Mouse (Mus musculus): ENCODE data around the gene Ifitm1.

Ifitm1 gene

DNA sequence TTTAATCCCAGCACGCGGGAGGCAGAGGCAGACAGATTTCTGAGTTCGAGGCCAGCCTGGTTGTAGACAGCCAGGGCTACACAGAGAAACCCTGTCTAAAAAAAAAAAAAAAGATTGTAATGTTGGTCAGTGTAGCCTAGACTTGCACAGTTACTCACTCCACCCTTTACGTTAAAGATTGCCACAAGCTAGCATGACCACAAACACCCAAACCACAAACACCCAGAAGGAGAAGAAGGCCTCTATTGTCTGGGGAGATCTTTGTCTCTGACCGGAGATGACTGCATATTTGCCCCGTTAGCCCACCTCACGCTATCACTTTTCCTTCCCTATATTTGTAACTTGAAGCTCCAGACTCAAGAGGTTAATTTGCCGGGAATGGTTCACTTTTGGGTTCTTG, 14.7 kb downstream of the Ifitm1 start:
- DNase-seq (ENCODE audit: low spot score), result no peak

DNA sequence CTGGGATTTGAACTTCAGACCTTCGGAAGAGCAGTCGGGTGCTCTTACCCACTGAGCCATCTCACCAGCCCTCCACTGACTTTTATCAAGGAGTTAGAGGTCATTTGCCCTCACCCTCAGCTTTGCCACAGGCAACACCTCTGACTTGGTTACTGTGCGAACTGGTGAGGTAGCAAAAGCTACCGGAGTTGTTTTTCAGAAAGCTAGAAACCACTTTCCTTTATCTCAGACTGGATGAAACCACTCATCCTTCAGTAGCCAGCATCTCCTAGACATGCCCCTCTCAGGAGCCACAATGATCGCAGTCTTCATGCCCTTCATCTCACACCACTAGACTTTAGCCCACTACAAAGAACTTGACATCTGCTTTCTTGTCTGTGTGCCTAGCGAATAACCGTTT, 15.9 kb downstream of the Ifitm1 start:
- no peak for DNase-seq (ENCODE audit: low spot score)

DNA sequence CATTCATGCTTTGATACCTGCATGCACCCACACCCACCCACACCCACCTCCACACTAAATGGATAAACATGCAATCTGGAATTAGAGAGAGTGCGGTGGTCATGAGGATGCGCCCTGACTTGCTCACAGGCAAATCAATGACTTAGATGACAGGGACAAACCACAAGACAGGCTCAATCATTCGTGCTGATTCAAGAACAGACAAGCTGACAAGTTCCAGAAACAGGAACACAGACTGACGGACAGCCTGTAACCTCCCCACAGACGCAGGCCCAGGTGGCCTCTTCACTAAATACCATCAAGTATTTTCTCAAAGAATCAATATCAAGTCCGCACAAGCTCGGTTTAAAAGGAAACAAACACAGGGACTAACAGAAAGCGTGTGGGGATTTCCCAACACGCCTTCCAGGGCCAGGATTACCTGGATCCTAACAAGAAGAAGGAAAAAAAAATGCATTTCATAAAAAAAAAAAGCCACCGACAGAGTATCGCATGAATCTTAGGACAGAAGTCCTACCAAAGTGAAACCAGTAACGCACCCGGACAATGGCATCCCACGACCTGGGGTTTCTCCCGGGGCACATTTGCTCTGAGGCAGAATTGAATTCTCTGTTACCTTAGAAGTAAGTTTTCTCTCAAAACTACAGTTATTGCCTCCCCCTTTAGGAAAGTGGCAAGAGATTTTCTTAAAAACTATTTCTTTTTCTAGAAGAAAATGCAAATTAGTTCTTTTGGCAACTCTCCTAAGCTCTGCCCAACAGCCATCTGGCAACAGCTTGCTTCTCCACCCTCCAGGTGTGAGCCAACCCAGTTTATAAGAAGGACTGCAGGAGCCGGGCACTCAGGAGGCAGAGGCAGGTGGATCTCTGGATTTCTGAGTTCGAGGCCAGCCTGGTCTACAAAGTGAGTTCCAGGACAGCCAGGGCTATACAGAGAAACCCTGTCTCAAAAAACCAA, 20.4 kb downstream of the Ifitm1 start:
- no peak for DNase-seq (ENCODE audit: low spot score)

DNA sequence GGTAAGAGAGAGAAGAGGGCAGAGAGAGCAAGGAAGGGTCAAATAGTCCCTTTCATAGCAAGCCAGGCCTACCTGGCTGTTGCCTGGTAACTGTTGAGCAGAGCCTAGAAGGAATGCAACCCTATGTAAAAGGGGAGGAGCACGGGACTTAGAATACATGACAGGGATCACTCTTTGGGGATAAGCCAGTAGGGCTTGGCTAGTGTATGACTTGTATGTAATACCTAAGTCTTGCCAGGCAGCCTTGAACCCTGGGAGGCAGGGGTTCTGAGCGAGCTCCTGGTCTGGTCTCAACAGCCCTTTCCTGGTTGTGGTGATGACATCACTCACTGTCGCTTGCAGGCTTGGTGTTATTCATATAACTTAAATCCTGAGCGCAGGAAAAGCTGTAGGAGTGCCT, 22.0 kb downstream of the Ifitm1 start:
- no peak for DNase-seq (ENCODE audit: low spot score)

DNA sequence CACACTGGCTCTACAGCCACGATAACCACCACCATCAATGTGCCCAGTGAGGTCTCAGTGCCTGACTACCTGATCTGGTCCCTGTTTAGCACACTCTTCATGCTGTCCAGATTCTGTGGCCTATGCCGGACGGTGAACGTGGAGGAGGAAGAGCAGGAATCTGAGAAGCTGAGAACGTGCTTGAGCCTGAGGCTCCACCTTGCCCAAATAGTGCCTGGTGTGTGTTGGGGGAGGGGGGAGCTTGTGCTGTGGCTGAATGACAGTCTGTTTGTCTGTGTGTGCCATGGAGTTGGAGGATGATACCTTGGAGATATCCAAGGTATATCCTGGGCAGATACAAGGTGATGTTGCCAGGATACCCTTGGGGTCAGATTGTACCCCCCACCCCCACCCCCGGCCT, 23.2 kb downstream of the Ifitm1 start:
- no peak for DNase-seq (ENCODE audit: low spot score)

DNA sequence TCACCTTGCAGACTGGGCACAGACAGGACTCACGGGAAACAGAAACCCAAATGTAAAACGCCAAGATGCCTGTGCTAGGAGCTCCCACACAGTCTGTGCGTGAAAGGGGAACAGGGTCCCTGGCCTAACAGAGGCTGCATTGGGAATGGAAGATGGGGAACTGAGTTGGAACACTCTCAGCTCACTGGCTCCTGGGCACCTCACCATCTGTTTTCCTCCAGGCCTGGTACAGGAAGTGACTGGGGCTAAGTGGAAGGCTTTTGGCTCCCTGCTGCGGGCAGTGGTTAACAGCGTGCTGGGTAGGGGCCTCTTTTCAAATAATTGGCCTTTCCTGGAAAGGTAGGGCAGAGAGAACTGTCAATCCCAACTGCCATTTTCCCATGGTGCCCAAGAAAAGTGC, 23.6 kb downstream of the Ifitm1 start:
- DNase-seq (ENCODE audit: low spot score), result no peak

DNA sequence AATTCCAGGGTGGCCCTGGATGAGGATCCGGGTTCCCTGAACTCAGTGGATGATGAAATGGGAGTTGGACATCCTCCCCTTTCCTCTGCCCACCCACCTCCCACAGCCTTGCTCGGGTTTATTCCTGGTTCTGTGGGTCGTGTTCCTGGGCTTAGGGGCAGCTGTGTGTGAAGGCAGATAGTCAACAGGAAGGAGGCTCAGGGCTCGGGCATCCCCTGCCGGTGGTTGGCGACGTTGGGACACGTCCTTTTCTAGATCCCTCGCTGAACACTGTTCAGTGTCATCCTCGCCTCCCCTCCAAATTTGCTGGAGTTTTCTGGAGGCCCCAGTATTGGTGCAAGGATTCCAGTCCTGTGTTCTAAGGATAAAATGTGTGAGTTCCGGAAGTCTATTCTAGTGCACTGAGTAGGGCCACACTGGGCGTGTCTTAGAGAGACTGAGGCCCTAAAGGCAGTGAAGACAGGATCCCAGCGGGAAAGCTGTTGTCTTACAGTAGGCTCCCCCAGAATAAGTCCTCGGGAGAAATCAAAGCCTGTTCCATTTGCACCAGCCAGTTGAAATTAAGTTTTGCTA, 24.2 kb downstream of the Ifitm1 start:
- DNase-seq (ENCODE audit: low spot score), result no peak

DNA sequence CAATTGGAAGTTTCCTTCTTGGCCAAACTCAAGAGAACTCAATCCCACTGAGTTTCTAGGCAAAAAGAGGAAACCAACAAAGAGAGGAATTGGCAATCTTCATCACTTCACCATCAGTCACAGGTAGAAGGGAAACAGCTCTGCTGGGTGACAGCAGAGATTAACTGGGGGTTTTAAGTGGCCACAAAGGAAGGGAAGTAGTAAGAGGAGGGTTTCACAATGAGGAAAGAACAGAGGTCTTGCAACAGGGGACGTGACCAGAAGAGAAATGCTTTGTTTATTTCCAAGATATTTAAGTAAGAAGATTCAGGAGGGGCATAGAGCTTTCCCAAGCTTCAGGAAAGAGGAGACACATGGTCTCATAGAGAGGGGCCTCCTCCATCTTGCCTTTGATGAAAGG, 30.8 kb downstream of the Ifitm1 start:
- no peak for DNase-seq (ENCODE audit: low spot score)

DNA sequence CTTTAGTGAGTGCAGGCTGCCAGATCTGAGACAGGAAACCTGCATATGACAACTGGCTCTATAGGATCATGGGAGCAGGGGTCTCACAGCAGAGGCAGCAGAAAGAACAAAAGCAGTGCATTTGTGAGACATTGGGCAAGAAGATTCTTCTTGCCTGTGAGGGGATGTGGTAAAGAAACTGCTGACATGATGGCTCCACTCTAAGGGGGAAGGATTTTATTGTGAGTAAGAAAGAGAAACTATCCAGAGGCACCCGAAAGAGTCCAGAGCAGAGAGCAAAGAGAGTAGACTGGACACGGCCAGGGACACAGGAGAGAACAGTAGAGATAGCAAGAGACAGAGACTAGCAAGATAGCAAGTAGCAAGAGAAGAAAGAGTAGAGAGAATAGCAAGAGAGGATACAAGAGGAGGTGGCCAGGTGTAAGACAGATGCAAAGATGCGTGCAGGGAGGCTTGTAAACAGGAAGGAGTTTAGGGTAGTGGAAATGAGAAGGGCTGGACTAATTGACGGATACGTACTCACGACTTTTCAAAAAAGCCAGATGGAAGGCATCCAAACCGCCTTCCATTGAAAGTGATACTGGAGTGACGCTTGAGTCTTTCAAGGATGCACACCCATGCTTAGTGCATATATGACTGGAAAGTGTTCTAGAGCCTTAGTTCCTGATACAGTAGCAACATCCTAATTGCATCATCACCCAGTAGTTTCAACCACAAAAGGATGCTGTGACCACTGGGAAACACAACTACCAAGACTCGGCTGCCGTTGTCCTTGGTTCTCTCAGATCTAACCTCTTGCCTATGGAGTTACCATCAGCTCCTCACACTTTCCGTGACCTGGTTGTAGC, 32.1 kb downstream of the Ifitm1 start:
- no peak for DNase-seq (ENCODE audit: low spot score)

DNA sequence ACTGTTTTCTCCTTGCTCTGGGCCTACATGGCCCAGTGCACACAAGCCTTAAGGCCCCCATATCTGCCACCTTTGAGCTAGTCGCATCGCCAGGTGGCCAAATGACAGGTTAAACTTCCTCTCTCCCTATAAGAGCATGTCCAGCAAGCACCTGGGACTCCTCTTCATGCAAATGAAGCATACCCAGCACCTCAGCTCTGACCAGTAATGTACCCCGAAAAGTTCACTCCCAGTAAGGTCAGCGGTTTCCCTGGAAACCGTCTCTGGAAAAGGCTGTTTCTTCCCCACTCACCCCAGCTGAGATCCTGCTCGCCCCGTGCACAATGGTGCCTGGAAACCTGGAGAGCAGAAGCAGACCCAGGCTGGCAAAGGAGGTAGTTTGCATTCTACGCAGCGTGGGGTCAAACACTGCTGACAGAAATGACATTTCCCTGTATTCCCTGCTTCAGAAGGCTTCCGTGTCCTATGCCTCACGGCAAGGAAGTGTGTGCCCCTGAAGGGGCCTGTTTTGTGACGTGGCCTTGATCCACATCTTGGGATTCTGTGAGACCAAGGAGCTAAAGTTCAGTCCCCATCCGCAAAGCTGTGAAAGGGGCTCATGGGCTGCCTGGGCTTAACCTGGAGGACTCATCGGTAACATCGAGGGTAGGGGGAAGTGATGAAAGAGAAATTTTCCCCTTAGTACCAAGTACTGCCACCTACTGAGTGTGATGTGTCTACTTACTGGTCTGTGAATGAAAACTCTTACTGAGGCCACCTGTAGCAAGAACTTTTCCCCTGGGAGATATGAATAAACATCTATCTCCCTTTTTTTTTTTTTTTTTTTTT, 34.1 kb downstream of the Ifitm1 start:
- no peak for DNase-seq (ENCODE audit: low spot score)

DNA sequence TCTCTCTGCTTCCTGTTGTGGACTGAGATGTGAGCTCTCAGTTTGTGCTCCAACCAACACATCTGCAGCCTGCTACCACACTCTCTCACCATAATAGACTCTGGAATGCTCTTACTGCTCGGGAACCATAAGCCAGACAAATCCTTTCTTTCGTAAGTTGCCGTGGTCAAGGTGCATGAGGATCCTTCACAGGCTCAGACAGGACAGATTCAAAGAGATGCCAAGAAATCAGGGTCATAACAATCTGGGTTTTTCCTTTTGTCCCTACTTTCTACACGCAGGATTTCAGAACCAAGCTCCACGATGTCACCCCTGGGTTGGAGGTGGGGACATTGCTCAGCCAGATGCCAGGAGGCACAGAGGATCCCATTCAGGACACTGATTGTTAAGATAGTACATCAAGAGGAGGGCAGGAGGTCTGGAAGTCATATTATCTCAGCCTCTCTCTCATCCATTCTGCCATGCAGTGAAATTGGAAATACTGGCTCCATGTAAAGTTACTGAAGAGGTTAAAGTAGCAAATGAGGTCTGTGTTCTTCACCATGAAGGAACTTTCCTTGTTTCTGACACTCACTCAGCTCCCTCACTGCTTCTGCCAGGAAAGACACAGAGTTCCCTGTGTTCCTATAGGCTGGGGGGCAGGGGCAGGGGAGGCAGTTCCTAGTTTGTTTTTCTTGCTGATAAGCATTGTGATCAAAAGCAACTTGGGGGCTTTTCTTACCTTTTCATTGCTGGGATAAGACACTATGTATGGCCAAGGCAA, 36.4 kb downstream of the Ifitm1 start:
- no peak for DNase-seq (ENCODE audit: low spot score)

DNA sequence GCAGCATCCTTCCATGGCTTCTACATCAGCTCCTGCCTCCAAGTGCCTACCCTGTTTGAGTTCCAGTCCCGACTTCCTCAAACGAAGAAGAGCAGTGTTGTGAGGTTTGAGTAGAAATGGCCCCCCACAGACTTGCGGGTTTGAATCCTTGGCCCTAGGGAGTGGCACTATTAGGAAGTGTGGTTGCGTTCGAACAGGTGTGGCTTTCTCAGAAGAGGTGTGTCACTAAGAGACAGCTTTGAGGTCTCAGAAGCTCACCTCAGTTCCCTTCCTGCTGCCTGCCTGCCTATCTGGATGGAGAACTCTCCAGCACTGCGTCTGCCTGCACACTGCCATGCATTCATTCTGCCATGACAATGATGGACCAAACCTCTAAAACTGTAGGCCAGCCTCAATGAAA, 39.4 kb downstream of the Ifitm1 start:
- DNase-seq (ENCODE audit: low spot score), result no peak

DNA sequence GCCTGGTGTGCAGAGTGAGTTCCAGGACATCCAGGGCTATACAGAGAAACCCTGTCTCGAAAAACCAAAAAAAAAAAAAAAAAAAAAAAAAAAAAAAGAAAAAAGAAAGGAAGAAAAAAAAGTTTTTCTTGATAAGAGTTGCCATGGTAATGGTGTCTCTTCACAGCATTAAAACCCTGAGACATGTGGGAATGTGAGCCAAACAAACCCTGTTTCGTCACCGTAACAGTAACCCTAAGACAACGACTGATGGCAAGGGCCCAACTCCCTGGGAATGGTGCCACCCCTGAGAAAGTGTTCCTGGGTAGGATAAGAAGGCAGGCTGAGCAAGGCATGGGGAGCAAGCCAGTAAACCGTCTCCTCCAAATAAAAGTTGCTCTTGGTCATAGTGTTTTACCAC, 39.9 kb downstream of the Ifitm1 start:
- DNase-seq (ENCODE audit: low spot score), result peak; percentile 53

DNA sequence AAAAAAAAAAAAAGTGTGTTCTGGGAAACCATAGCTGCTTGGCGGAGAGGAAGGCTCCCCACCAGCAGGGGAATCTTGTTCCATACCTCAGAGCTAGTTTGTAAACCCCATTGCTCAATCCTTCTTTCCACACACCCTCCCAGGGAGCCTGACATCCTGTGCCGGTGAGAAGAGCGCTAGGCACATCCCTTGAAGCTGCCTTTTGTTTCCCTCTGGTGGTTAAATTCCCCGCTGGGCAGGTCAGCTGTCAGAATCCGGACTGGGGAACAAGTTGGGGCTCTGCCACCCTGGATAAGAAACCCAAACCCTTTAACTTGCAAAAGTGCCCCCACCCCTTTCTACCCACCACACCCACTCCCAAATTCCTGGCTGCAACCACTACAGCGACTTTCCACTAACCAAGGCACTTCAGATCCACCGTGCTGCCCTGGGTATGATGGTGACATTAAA, 41.3 kb downstream of the Ifitm1 start:
- DNase-seq (ENCODE audit: low spot score), result no peak

DNA sequence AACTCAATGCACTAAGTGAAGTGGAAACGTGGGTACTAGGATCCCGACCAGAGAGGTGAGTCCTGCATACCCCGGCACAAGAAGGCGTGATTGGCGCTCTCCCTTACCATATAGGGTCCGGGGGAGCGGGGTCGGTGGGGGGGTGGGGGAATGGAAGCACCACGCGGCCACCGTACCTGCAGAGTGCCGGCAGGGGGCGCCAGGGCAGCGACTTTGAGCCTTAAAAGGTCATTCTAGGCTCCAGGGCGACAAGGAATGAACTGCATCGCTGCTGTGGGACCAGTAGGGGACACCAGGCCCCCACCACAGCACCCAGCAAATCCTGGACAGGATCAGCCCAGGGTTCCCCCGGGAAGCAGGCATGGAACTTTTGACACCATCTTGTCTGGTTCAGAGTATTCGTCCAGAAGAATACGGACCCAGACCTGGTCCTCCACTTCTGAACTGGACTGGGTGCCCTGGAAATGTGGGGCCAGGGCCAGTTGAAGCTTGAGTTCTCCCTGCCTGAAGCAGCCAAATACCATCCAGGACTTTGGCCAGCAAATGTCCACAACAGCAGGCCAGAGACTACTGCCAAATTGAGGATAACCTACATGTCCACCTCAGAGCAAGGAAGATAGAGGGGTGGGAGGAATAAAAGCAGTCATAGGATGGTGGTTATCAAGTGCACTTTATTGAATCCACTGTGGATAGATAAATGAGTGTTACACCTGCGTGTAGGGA, 42.1 kb downstream of the Ifitm1 start:
- DNase-seq (ENCODE audit: low spot score), result peak; percentile 92

DNA sequence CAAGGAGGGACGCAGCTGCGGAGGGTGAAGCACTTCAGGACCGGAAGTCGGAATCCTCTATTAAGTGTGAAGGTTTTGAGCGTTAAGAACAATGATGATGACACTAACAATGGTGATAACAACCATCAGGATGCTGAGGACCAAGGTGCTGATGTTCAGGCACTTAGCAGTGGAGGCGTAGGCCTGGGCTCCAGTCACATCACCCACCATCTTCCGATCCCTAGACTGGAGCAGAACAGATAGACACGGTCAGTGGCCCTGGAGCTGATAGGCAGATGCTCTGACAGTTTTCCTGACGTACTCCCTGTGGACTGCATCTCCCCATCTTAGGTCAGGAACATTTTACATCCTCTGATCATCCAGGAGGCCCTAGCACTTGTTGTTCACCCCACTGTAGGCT, 42.6 kb downstream of the Ifitm1 start:
- DNase-seq (ENCODE audit: low spot score), result no peak

DNA sequence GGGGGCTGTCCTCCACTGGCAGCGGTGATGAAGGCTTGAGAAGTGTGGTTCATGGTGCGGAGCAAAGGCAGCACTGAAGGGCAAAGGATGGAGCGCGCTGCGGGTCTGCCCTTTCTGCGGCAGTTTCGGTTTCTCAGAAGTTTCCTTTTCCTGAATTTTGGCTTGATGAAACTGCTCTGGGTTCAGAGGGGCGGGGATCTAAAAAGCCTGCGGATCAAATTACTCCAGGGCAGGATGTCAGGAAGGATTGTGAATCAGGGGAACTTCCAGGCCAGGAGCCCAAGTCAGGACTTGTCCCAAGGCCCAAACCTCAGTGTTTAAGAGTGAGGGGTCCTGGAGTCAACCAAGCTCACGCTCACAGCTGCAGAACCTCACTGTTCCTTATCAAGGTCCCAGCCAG, 43.6 kb downstream of the Ifitm1 start, which contains the start of gene Ifitm3:
Gene Ifitm3 (minus strand): TSS at position 178 of the 400 bp plus-strand sequence.
- peak; percentile 52 for DNase-seq (ENCODE audit: low spot score)

DNA sequence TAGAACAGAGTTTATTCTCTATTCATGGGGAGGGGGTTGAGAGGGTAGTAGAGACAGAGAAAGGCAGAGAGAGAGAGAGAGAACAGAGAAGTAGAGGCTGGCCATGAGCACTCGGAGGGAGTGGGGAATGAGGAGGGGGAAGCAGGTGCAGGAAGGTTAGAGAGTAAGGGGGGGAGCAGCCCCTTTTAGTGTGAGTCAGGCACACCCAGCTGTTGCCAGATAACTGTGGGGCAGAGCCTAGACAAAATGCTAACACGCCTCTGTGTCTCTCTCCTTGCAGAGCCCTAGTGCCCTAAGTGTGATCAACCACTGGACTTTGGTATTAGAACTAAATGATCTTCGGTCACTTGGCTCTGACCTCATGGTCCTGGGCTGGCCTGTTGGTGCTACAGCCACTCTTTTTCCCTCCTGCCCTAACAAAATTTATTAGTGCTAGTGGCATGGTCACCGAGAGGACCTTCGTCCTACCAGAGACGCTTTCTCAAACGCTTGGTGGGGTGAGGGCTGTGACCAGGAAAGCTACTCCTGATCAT, 44.3 kb downstream of the Ifitm1 start:
- no peak for DNase-seq (ENCODE audit: low spot score)

DNA sequence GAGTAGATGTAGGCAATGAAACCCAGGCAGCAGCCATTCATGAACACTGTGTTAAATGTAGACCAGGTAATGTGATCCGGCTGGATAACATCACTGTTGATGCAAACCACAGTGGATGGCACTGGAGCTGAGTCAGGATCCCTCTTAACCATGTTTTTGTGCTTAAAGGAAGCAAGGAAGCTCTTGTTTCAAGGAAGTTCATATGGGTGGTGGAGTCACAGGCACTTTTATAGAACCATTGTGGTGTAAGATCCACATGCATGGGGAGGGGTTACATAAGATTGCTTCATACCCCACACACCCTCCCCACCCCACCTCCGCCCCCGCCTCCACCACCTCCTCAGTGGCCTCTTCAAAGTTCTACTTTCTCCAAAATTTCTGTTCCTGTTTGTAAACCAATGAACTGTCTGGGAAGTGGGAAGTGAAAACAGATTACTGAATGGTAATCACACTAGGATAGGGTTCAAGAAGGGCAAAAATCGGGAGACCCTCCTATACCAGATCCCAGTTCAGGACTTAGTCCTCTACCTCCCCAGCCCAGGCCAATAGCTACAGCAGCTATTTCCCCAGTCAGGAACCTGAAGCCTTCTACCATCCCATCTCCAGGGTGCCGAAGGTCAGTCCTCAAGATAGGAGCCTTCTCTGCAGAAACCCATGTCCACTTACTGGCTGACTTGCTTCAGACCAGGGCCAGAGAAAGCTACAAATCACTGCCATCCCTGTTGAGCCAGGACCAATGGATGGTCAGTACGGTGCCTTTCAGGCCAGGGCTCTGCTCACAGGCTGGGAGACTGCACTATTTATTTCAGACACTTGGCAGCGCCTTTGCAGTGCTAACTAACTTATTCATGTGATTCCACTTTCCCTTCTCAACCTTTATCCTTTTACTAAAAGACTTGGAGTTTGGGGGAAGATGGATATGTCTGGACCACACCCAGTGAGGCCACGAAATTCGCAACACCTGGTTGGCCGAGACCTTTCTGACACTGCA, 50.0 kb downstream of the Ifitm1 start:
- no peak for DNase-seq (ENCODE audit: low spot score)
